ENCODE assay signal across 8 mouse cellular contexts in the genomic region with DNA sequence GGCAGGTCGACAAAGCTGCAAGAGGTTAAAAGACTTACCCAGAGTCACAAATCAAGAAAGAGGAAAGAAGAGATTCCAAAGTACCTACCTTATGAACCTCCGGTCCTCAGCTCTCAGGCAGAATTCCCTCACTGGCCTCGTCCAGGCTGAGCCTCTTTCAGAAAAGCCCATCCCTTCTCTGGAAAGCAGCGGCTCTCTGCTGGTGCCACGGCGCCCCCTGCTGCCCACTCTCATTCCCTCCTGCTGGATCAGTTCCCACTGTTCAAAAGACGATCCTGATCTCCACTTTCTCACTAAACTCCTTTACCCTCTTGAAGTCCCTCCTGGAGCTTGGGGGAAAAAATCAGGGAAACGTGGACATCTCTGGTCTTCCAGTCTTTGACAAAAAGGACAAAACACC. TPM values are rescaled to one million over a fixed set of nuclear protein-coding genes. Genes with fewer than 3 reads are reported as not detected.
DNase-seq lines count a peak whose midpoint lies in the region; ATAC-seq and TF ChIP-seq lines count a peak whose summit lies in the region.

No protein-coding gene starts in this region.

- no peak for TF ChIP-seq POLR2A in bone marrow, adult 2 months (IDR thresholded peaks at IDR 0.05; ENCODE audit: borderline replicate concordance, control insufficient read depth, low read depth, low read length)

- H3K4me3 ChIP-seq in bone marrow, adult 2 months (replicated peaks; ENCODE audit: control insufficient read depth, low read depth, low read length), result no peak overlapping the region
- no peak overlapping the region for H3K4me3 ChIP-seq in forebrain, embryonic 12.5 days (replicated peaks)

- no peak overlapping the region for H3K4me2 ChIP-seq in forebrain, embryonic 12.5 days

- peak; percentile 85 for TF ChIP-seq CTCF in bone marrow, adult 2 months (IDR thresholded peaks at IDR 0.05; ENCODE audit: control insufficient read depth, insufficient read depth, low read length)

- H3K27ac ChIP-seq in bone marrow, adult 2 months (ENCODE audit: control insufficient read depth, insufficient read depth, low read depth, low read length, poor library complexity), result no peak overlapping the region
- no peak overlapping the region for H3K27ac ChIP-seq in forebrain, embryonic 12.5 days

- 3% methylated on average over 8 of the region's 8 CpGs for WGBS in bone marrow, adult 2 months
- WGBS in forebrain, embryonic 12.5 days, result 0% methylated on average over 7 of the region's 8 CpGs

- H3K9me3 ChIP-seq in forebrain, embryonic 12.5 days, result no peaks in the 10 kb centered on the region

- H3K9ac ChIP-seq in forebrain, embryonic 12.5 days, result no peak overlapping the region

- H3K27me3 ChIP-seq in forebrain, embryonic 12.5 days, result peaks cover 48% of the 10 kb centered on the region

- peaks cover 2% of the 10 kb centered on the region; the same call in 1 of the 2 replicates for H3K4me1 ChIP-seq in bone marrow, adult 2 months (ENCODE audit: control insufficient read depth, insufficient read depth, low read length)
- H3K4me1 ChIP-seq in forebrain, embryonic 12.5 days, result peaks cover 18% of the 10 kb centered on the region

- DNase-seq in ES-CJ7 (ENCODE audit: low read depth, low spot score), result peak; percentile 71
- peak; percentile 91 for DNase-seq in heart, postnatal 4 days
- peak; percentile 77 to 82 for DNase-seq in layer of hippocampus, postnatal 36 days
- peak; percentile 86 for DNase-seq in mesoderm, embryonic 11.5 days (ENCODE audit: low read depth, low spot score)
- peak; percentile 49 for DNase-seq in spleen, adult 12 weeks (ENCODE audit: low spot score)

- peak; percentile 66 for ATAC-seq in forebrain, embryonic 12.5 days (ENCODE audit: low FRiP score)
- no peak for ATAC-seq in erythroid progenitor cell, adult 5-6 weeks (replicated peaks; ENCODE audit: low FRiP score, poor library complexity, severe bottlenecking)

- no peaks in the 10 kb centered on the region for H3K36me3 ChIP-seq in forebrain, embryonic 12.5 days (replicated peaks)

RNA-seq across cellular contexts. Expression of a gene that starts 15.9 kb away (rescaled TPM):
- polyA plus RNA-seq in bone marrow, adult 2 months (2011; ENCODE audit: insufficient read depth, insufficient read length, low replicate concordance, missing spikeins), result 4,657 and 4,712 TPM in 2 replicates
- 758 and 840 TPM in 2 replicates for polyA plus RNA-seq in forebrain, embryonic 12.5 days (2016; fragmentation: Nextera tagmentation; extraction: Ambion mirVana)
- total RNA-seq in heart, postnatal 4 days (2021), result 1,000 to 10,000 TPM; 1,924 to 1,989 TPM
- total RNA-seq in layer of hippocampus, postnatal 36 days (2021), result 1,000 to 10,000 TPM; 1,474 to 1,494 TPM
- 1,048 and 1,068 TPM in 2 replicates for total RNA-seq in erythroid progenitor cell, adult 5-6 weeks (2015; ENCODE audit: low replicate concordance)
- total RNA-seq in erythroid progenitor cell, adult 5-6 weeks (2017; ENCODE audit: low replicate concordance), result 1,077 and 1,422 TPM in 2 replicates

RNA-seq across cellular contexts. Expression of a gene that starts 48.2 kb away (rescaled TPM):
- polyA plus RNA-seq in bone marrow, adult 2 months (2011; ENCODE audit: insufficient read depth, insufficient read length, low replicate concordance, missing spikeins), result 70.7 and 90.6 TPM in 2 replicates
- 104 and 106 TPM in 2 replicates for polyA plus RNA-seq in forebrain, embryonic 12.5 days (2016; fragmentation: Nextera tagmentation; extraction: Ambion mirVana)
- total RNA-seq in heart, postnatal 4 days (2021), result 10 to 100 TPM; 56.0 to 75.0 TPM
- total RNA-seq in layer of hippocampus, postnatal 36 days (2021), result 1 to 10 TPM; 1.2 to 2.3 TPM
- 601 and 611 TPM in 2 replicates for total RNA-seq in erythroid progenitor cell, adult 5-6 weeks (2015; ENCODE audit: low replicate concordance)
- 1,112 and 1,280 TPM in 2 replicates for total RNA-seq in erythroid progenitor cell, adult 5-6 weeks (2017; ENCODE audit: low replicate concordance)

Comparison
In these comparisons a context has a peak if more than half of its experiments do, and no peak if none do; other contexts are left out.
1. RNA of a gene that starts 48.2 kb away (total RNA-seq): 601 to 1,280 TPM in erythroid progenitor cell, adult 5-6 weeks and 56.0 to 75.0 TPM in heart, postnatal 4 days; 1.2 to 2.3 TPM in layer of hippocampus, postnatal 36 days; every median in the first group is over 10 times any median in the second.
2. Peak in every context shown above with its lines, with median percentiles within 50 percentile points of each other: DNase-seq.